Mouse (Mus musculus): ENCODE results near the gene Slc35e1. TPM values are rescaled to one million over a fixed set of nuclear protein-coding genes. Genes with fewer than 3 reads are reported as not detected.
A peak's percentile ranks its signal among the peaks of the same experiment; 100 is the strongest.

Slc35e1 gene
- total and polyA plus RNA-seq, 2 experiments, result 20.0 to 59.8 TPM

GRCm38 (mm10) chr8:72517421-72517988 is 25.1 kb upstream of the Slc35e1 start:
- Histone ChIP-seq H3K9ac (ENCODE audit: low read depth, low read length) (no peak overlapping the region), H3K27ac (replicated peaks; ENCODE audit: insufficient read depth, low read depth, low read length) (no peak overlapping the region), H3K4me3 (ENCODE audit: insufficient read depth, low read depth, low read length) (no peak overlapping the region), H3K79me2 (ENCODE audit: control insufficient read depth, insufficient read depth, low read length) (peaks cover 34% of the 10 kb centered on the region), H3K36me3 (ENCODE audit: control insufficient read depth, insufficient read depth, low read length) (no peaks in the 10 kb centered on the region), H3K4me1 (ENCODE audit: control insufficient read depth, insufficient read depth, low read length) (no peaks in the 10 kb centered on the region), H3K27me3 (ENCODE audit: control insufficient read depth, insufficient read depth, low read length) (no peaks in the 10 kb centered on the region)
- TF ChIP-seq POLR2A (IDR thresholded peaks at IDR 0.05; ENCODE audit: extremely low read depth, insufficient read depth, low read length) (no peak), CTCF (IDR thresholded peaks at IDR 0.05; ENCODE audit: low read depth, low read length) (no peak)
- 60% methylated on average over 7 of the region's 7 CpGs for WGBS
- DNase-seq (ENCODE audit: extremely low read depth, low read depth, low spot score), result no peak

- Histone ChIP-seq H3K27ac (replicated peaks; ENCODE audit: insufficient read depth, low read depth, low read length) (no peak overlapping the region), H3K79me2 (ENCODE audit: control insufficient read depth, insufficient read depth, low read length) (peaks cover 45% of the 10 kb centered on the region), H3K9ac (ENCODE audit: low read depth, low read length) (no peak overlapping the region), H3K4me1 (ENCODE audit: control insufficient read depth, insufficient read depth, low read length) (peaks cover 18% of the 10 kb centered on the region), H3K36me3 (ENCODE audit: control insufficient read depth, insufficient read depth, low read length) (no peaks in the 10 kb centered on the region), H3K4me3 (ENCODE audit: insufficient read depth, low read depth, low read length) (no peak overlapping the region), H3K27me3 (ENCODE audit: control insufficient read depth, insufficient read depth, low read length) (no peaks in the 10 kb centered on the region)
- DNase-seq (ENCODE audit: extremely low read depth, low read depth, low spot score), result no peak
- WGBS, result 84% methylated on average over 1 of the region's 1 CpGs
- TF ChIP-seq POLR2A (IDR thresholded peaks at IDR 0.05; ENCODE audit: extremely low read depth, insufficient read depth, low read length), result no peak
- no peak for TF ChIP-seq CTCF (IDR thresholded peaks at IDR 0.05; ENCODE audit: low read depth, low read length)
Observed at GRCm38 (mm10) chr8:72513158-72513557, 20.7 kb upstream of the Slc35e1 start.

GRCm38 (mm10) chr8:72512648-72513047 is 20.2 kb upstream of the Slc35e1 start:
- DNase-seq (ENCODE audit: extremely low read depth, low read depth, low spot score), result peak; percentile 24
- Histone ChIP-seq H3K79me2 (ENCODE audit: control insufficient read depth, insufficient read depth, low read length) (peaks cover 45% of the 10 kb centered on the region), H3K9ac (ENCODE audit: low read depth, low read length) (no peak overlapping the region), H3K4me1 (ENCODE audit: control insufficient read depth, insufficient read depth, low read length) (peaks cover 22% of the 10 kb centered on the region), H3K36me3 (ENCODE audit: control insufficient read depth, insufficient read depth, low read length) (no peaks in the 10 kb centered on the region), H3K27me3 (ENCODE audit: control insufficient read depth, insufficient read depth, low read length) (no peaks in the 10 kb centered on the region), H3K4me3 (ENCODE audit: insufficient read depth, low read depth, low read length) (no peak overlapping the region), H3K27ac (replicated peaks; ENCODE audit: insufficient read depth, low read depth, low read length) (no peak overlapping the region)
- 90% methylated on average over 1 of the region's 1 CpGs for WGBS
- TF ChIP-seq POLR2A (IDR thresholded peaks at IDR 0.05; ENCODE audit: extremely low read depth, insufficient read depth, low read length), result no peak
- no peak for TF ChIP-seq CTCF (IDR thresholded peaks at IDR 0.05; ENCODE audit: low read depth, low read length)

- no peak for DNase-seq (ENCODE audit: extremely low read depth, low read depth, low spot score)
- Histone ChIP-seq H3K27ac (replicated peaks; ENCODE audit: insufficient read depth, low read depth, low read length) (no peak overlapping the region), H3K4me3 (ENCODE audit: insufficient read depth, low read depth, low read length) (no peak overlapping the region), H3K79me2 (ENCODE audit: control insufficient read depth, insufficient read depth, low read length) (peaks cover 57% of the 10 kb centered on the region), H3K27me3 (ENCODE audit: control insufficient read depth, insufficient read depth, low read length) (no peaks in the 10 kb centered on the region), H3K9ac (ENCODE audit: low read depth, low read length) (no peak overlapping the region), H3K4me1 (ENCODE audit: control insufficient read depth, insufficient read depth, low read length) (peaks cover 30% of the 10 kb centered on the region), H3K36me3 (ENCODE audit: control insufficient read depth, insufficient read depth, low read length) (no peaks in the 10 kb centered on the region)
- WGBS, result 94% methylated on average over 1 of the region's 1 CpGs
- no peak for TF ChIP-seq CTCF (IDR thresholded peaks at IDR 0.05; ENCODE audit: low read depth, low read length)
- TF ChIP-seq POLR2A (IDR thresholded peaks at IDR 0.05; ENCODE audit: extremely low read depth, insufficient read depth, low read length), result no peak
Observed at GRCm38 (mm10) chr8:72507505-72507904, 15.1 kb upstream of the Slc35e1 start.

GRCm38 (mm10) chr8:72504637-72505314 is 12.4 kb upstream of the Slc35e1 start:
- Histone ChIP-seq H3K4me1 (ENCODE audit: control insufficient read depth, insufficient read depth, low read length) (peaks cover 34% of the 10 kb centered on the region), H3K27me3 (ENCODE audit: control insufficient read depth, insufficient read depth, low read length) (no peaks in the 10 kb centered on the region), H3K36me3 (ENCODE audit: control insufficient read depth, insufficient read depth, low read length) (no peaks in the 10 kb centered on the region), H3K4me3 (ENCODE audit: insufficient read depth, low read depth, low read length) (no peak overlapping the region), H3K27ac (replicated peaks; ENCODE audit: insufficient read depth, low read depth, low read length) (no peak overlapping the region), H3K9ac (ENCODE audit: low read depth, low read length) (no peak overlapping the region), H3K79me2 (ENCODE audit: control insufficient read depth, insufficient read depth, low read length) (peaks cover 49% of the 10 kb centered on the region)
- TF ChIP-seq CTCF (IDR thresholded peaks at IDR 0.05; ENCODE audit: low read depth, low read length), result no peak
- TF ChIP-seq POLR2A (IDR thresholded peaks at IDR 0.05; ENCODE audit: extremely low read depth, insufficient read depth, low read length), result no peak
- no peak for DNase-seq (ENCODE audit: extremely low read depth, low read depth, low spot score)

- H3K4me1 ChIP-seq (ENCODE audit: control insufficient read depth, insufficient read depth, low read length), result peaks cover 28% of the 10 kb centered on the region
- no peaks in the 10 kb centered on the region for H3K36me3 ChIP-seq (ENCODE audit: control insufficient read depth, insufficient read depth, low read length)
- no peak for DNase-seq (ENCODE audit: extremely low read depth, low read depth, low spot score)
- no peak for TF ChIP-seq CTCF (IDR thresholded peaks at IDR 0.05; ENCODE audit: low read depth, low read length)
- no peak for TF ChIP-seq POLR2A (IDR thresholded peaks at IDR 0.05; ENCODE audit: extremely low read depth, insufficient read depth, low read length)
- H3K27me3 ChIP-seq (ENCODE audit: control insufficient read depth, insufficient read depth, low read length), result no peaks in the 10 kb centered on the region
- H3K4me3 ChIP-seq (ENCODE audit: insufficient read depth, low read depth, low read length), result no peak overlapping the region
- no peak overlapping the region for H3K9ac ChIP-seq (ENCODE audit: low read depth, low read length)
- no peak overlapping the region for H3K27ac ChIP-seq (replicated peaks; ENCODE audit: insufficient read depth, low read depth, low read length)
- H3K79me2 ChIP-seq (ENCODE audit: control insufficient read depth, insufficient read depth, low read length), result peaks cover 47% of the 10 kb centered on the region
Observed at GRCm38 (mm10) chr8:72504137-72504536, 11.7 kb upstream of the Slc35e1 start.
